Mouse (Mus musculus) frontal cortex, postnatal 10 days (tissue): Measurements from ENCODE around the gene Bcar3.
A peak's percentile ranks its signal among the peaks of the same experiment; 100 is the strongest.

Experiments
- DNase-seq, 2 experiments: peaks; one replicate each; pipeline ENCODE4 v3.0.0; 2022; ENCODE audit warnings: low spot score in 2 of 2, mixed read lengths in 1 of 2

Gene Bcar3

GRCm38 (mm10) chr3:122458743-122459142, 164.8 kb downstream of the Bcar3 start:
- no peak for DNase-seq

GRCm38 (mm10) chr3:122460848-122461511, 167.0 kb downstream of the Bcar3 start:
- DNase-seq: no peak

- peak in 1 of 2 experiments; percentile 18 for DNase-seq
Observed at GRCm38 (mm10) chr3:122461512-122461881, 167.6 kb downstream of the Bcar3 start.

- DNase-seq: peak in 1 of 2 experiments; percentile 35
Observed at GRCm38 (mm10) chr3:122461932-122462871, 168.3 kb downstream of the Bcar3 start.

GRCm38 (mm10) chr3:122463166-122463565, 169.2 kb downstream of the Bcar3 start:
- DNase-seq: no peak

- DNase-seq: peak in 1 of 2 experiments; percentile 23
Observed at GRCm38 (mm10) chr3:122466100-122466730, 172.3 kb downstream of the Bcar3 start.

- no peak for DNase-seq
Observed at GRCm38 (mm10) chr3:122467977-122468376, 174.0 kb downstream of the Bcar3 start.

GRCm38 (mm10) chr3:122470326-122471016, 176.5 kb downstream of the Bcar3 start:
- no peak for DNase-seq

- DNase-seq: no peak
Observed at GRCm38 (mm10) chr3:122471017-122471721, 177.2 kb downstream of the Bcar3 start.

GRCm38 (mm10) chr3:122472412-122472811, 178.5 kb downstream of the Bcar3 start:
- DNase-seq: no peak

- DNase-seq: no peak
Observed at GRCm38 (mm10) chr3:122473523-122474034, 179.6 kb downstream of the Bcar3 start.

- DNase-seq: no peak
Observed at GRCm38 (mm10) chr3:122474067-122474466, 180.1 kb downstream of the Bcar3 start.

- DNase-seq: no peak
Observed at GRCm38 (mm10) chr3:122474796-122475195, 180.9 kb downstream of the Bcar3 start.

- DNase-seq: no peak
Observed at GRCm38 (mm10) chr3:122475735-122476134, 181.8 kb downstream of the Bcar3 start.

GRCm38 (mm10) chr3:122476656-122477055, 182.7 kb downstream of the Bcar3 start:
- no peak for DNase-seq

GRCm38 (mm10) chr3:122477541-122477940, 183.6 kb downstream of the Bcar3 start:
- DNase-seq: no peak

GRCm38 (mm10) chr3:122478735-122479134, 184.8 kb downstream of the Bcar3 start:
- no peak for DNase-seq

- DNase-seq: peak; percentile 52 to 63
Observed at GRCm38 (mm10) chr3:122480065-122480675, 186.2 kb downstream of the Bcar3 start.

- no peak for DNase-seq
Observed at GRCm38 (mm10) chr3:122480986-122481385, 187.1 kb downstream of the Bcar3 start.
